Mouse (Mus musculus): ENCODE results near the gene Gm17662.

Gene Gm17662

GRCm38 (mm10) chr4:104888499-104889262, 31.6 kb downstream of the Gm17662 start:
- no peak for DNase-seq (ENCODE audit: low read depth, low spot score)

GRCm38 (mm10) chr4:104891708-104892107, 34.6 kb downstream of the Gm17662 start:
- no peak for DNase-seq (ENCODE audit: low read depth, low spot score)

- no peak for DNase-seq (ENCODE audit: low read depth, low spot score)
These were observed 36.5 kb downstream of the Gm17662 start for GRCm38 (mm10) chr4:104893588-104893987.

- DNase-seq (ENCODE audit: low read depth, low spot score) = peak; percentile 26
These were observed 37.0 kb downstream of the Gm17662 start for GRCm38 (mm10) chr4:104894004-104894734.

GRCm38 (mm10) chr4:104902836-104903235, 45.7 kb downstream of the Gm17662 start:
- no peak for DNase-seq (ENCODE audit: low read depth, low spot score)

GRCm38 (mm10) chr4:104905049-104905448, 47.9 kb downstream of the Gm17662 start:
- DNase-seq (ENCODE audit: low read depth, low spot score) = no peak

Data from retina, adult 2 months (tissue).